Mouse (Mus musculus): ENCODE results near the gene Igfbp7. TPM values are rescaled to one million over a fixed set of nuclear protein-coding genes. Genes with fewer than 3 reads are reported as not detected.
A peak's percentile ranks its signal among the peaks of the same experiment; 100 is the strongest.
"Not testable (repeated sequence)": the region's sequence is repeated elsewhere in the genome, so short reads cannot be mapped to it uniquely, and the experiment has no call there.

Igfbp7 gene
- 10 to 100 TPM; 26.8 to 30.0 TPM for total RNA-seq (2021)

GRCm38 (mm10) chr5:77407341-77408298 lies at the start of gene Igfbp7:
Gene Igfbp7, minus strand, starts transcription at chr5:77408041.
- peak; percentile 30 to 35 for DNase-seq

GRCm38 (mm10) chr5:77452103-77452502 lies 44.3 kb upstream of the Igfbp7 start:
- no peak for DNase-seq

- peak in 1 of 2 experiments; percentile 26 for DNase-seq
These were observed 41.7 kb upstream of the Igfbp7 start for GRCm38 (mm10) chr5:77449531-77449930.

- no peak for DNase-seq
These were observed 37.6 kb upstream of the Igfbp7 start for GRCm38 (mm10) chr5:77445431-77445830.

- DNase-seq, result no peak
These were observed 36.2 kb upstream of the Igfbp7 start for GRCm38 (mm10) chr5:77443889-77444573.

- DNase-seq, result no peak
These were observed 35.2 kb upstream of the Igfbp7 start for GRCm38 (mm10) chr5:77442856-77443623.

- DNase-seq, result no peak
These were observed 28.5 kb upstream of the Igfbp7 start for GRCm38 (mm10) chr5:77436308-77436707.

GRCm38 (mm10) chr5:77434060-77434459 lies 26.2 kb upstream of the Igfbp7 start:
- DNase-seq, result no peak

GRCm38 (mm10) chr5:77433561-77433960 lies 25.7 kb upstream of the Igfbp7 start:
- DNase-seq, result peak; percentile 8

- no peak for DNase-seq
These were observed 25.3 kb upstream of the Igfbp7 start for GRCm38 (mm10) chr5:77433119-77433518.

GRCm38 (mm10) chr5:77432446-77432845 lies 24.6 kb upstream of the Igfbp7 start:
- no peak for DNase-seq

- no peak for DNase-seq
These were observed 23.2 kb upstream of the Igfbp7 start for GRCm38 (mm10) chr5:77431068-77431467.

GRCm38 (mm10) chr5:77430471-77430870 lies 22.6 kb upstream of the Igfbp7 start:
- DNase-seq, result no peak

GRCm38 (mm10) chr5:77430049-77430448 lies 22.2 kb upstream of the Igfbp7 start:
- no peak for DNase-seq

- DNase-seq, result no peak
These were observed 20.7 kb upstream of the Igfbp7 start for GRCm38 (mm10) chr5:77428526-77428925.

- DNase-seq, result no peak
These were observed 20.1 kb upstream of the Igfbp7 start for GRCm38 (mm10) chr5:77427986-77428385.

- no peak for DNase-seq
These were observed 18.1 kb upstream of the Igfbp7 start for GRCm38 (mm10) chr5:77425721-77426500.

- not testable (repeated sequence) for DNase-seq
These were observed 11.7 kb upstream of the Igfbp7 start for GRCm38 (mm10) chr5:77419537-77419936.

GRCm38 (mm10) chr5:77416058-77416457 lies 8.2 kb upstream of the Igfbp7 start:
- DNase-seq, result no peak

- no peak for DNase-seq
These were observed 689 bp upstream of the Igfbp7 start for GRCm38 (mm10) chr5:77408530-77408929.

GRCm38 (mm10) chr5:77406371-77406871 lies 1.4 kb downstream of the Igfbp7 start:
- DNase-seq, result no peak

All from layer of hippocampus, postnatal 36 days (tissue).